Mouse (Mus musculus) lung, postnatal 10 days (tissue): ENCODE measurements around the gene Ptprm.
"Not testable (repeated sequence)": the region's sequence is repeated elsewhere in the genome, so short reads cannot be mapped to it uniquely, and the experiment has no call there.

Experiments used
- DNase-seq: peaks from one replicate; pipeline ENCODE4 v3.0.0; 2021

Gene Ptprm

GRCm38 (mm10) chr17:66847011-66847410 lies 507.2 kb downstream of the Ptprm start:
- not testable (repeated sequence) for DNase-seq

GRCm38 (mm10) chr17:66822347-66822746 lies 531.9 kb downstream of the Ptprm start:
- DNase-seq: no peak

GRCm38 (mm10) chr17:66817380-66817779 lies 536.9 kb downstream of the Ptprm start:
- DNase-seq: no peak

GRCm38 (mm10) chr17:66815921-66816320 lies 538.3 kb downstream of the Ptprm start:
- no peak for DNase-seq

GRCm38 (mm10) chr17:66813786-66814185 lies 540.5 kb downstream of the Ptprm start:
- DNase-seq: no peak

GRCm38 (mm10) chr17:66813346-66813745 lies 540.9 kb downstream of the Ptprm start:
- DNase-seq: no peak

- DNase-seq: no peak
Observed at GRCm38 (mm10) chr17:66809786-66810185, 544.5 kb downstream of the Ptprm start.

DNA sequence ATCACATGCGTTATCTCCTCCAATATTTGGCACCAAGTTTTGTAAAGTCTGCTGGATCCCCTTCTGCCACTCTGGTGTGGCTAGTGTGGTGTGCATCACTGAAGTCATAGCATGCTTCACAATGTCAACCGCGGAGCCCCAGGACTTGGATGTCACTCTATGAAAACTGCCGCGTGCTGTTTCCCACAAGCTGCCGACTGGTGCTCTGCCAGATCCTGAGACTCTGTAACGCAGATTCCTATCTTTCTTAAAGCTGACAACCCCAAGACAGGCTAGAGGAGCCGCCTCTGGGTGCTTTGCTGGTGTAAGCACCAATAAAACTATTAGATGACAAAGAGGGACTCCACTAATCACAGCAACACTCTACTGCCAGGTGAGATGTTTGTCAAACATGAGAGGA lies 546.1 kb downstream of the Ptprm start:
- DNase-seq: no peak

- DNase-seq: no peak
Observed at GRCm38 (mm10) chr17:66801831-66802687, 552.2 kb downstream of the Ptprm start.

GRCm38 (mm10) chr17:66800231-66800630 lies 554.0 kb downstream of the Ptprm start:
- DNase-seq: no peak

GRCm38 (mm10) chr17:66786166-66786565 lies 568.1 kb downstream of the Ptprm start:
- no peak for DNase-seq

DNA sequence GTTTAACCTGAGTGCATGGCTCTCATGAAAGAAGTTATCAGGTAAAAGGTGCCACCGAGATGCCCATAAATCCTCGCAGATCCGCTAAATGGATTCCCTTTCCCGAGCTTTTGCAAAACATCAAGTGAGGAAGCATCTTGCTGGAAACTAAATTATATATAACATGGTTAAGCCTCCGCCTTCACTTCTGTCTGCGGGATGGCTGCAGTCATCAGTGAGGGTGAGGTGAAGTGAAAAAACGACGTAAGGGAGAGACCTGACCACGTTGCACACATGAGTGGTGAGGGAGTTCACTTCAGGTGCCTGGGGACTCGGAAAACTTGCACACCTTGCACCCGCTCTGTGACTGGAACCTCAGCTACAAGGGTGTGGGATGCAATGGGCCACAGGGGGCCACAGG lies 568.7 kb downstream of the Ptprm start:
- no peak for DNase-seq

DNA sequence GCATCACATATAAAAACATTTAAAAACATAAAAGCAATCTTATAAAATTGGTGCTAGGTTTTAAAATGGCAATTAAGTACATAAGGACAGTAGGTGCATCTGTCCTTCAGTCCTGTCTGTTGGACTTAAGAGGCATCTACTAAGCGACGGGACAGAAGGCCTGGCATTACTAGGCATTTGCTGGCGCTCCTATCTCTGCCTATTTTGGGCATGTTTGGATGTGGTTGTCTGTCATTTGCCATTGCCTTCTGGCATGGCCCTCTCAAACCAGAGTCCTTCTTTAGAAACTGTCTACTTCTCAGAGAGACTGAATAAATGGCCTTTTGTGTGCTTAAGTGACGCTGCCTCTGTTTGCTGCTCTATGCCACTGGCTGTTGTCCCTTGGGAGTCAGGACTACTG lies 570.7 kb downstream of the Ptprm start:
- no peak for DNase-seq

GRCm38 (mm10) chr17:66783075-66783492 lies 571.2 kb downstream of the Ptprm start:
- DNase-seq: no peak

DNA sequence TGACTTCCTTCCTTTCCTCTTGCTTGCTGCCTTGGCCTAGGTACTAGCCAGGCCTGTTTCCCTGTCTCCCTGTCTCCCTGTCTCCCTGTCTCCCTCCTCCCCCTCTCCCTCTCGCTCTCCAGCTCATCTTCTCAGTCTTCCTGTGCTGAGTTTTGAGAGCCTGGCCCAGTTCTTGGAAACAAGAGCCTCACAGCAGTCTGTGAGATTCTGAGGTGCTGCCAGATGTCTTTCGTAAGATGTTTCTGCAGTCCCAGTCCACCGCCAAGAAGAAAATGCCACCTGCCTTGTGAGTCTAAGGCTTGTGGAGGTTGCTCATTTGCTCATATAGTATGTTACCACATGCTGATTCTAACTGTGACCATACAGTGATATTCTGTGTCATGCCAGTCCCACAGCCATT lies 572.3 kb downstream of the Ptprm start:
- DNase-seq: no peak

DNA sequence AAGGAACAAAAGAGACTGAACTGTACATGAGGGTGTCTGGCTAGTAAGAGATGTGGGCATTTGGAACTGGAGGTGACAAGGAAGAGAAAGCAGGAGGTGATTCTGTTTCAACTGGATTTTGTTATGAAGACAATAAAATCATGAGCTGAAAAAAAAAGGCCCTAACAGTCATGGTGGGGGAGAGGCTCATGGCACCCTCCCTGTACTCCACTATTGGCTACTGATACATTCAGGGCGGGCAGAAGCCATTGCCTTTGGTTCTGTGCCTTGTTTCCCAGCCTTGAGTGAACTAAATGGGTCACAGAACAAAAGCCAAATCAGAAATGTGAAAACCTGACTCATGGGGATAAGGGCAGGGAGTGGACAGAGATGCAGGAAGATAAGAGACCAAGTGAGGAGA lies 575.2 kb downstream of the Ptprm start:
- no peak for DNase-seq

DNA sequence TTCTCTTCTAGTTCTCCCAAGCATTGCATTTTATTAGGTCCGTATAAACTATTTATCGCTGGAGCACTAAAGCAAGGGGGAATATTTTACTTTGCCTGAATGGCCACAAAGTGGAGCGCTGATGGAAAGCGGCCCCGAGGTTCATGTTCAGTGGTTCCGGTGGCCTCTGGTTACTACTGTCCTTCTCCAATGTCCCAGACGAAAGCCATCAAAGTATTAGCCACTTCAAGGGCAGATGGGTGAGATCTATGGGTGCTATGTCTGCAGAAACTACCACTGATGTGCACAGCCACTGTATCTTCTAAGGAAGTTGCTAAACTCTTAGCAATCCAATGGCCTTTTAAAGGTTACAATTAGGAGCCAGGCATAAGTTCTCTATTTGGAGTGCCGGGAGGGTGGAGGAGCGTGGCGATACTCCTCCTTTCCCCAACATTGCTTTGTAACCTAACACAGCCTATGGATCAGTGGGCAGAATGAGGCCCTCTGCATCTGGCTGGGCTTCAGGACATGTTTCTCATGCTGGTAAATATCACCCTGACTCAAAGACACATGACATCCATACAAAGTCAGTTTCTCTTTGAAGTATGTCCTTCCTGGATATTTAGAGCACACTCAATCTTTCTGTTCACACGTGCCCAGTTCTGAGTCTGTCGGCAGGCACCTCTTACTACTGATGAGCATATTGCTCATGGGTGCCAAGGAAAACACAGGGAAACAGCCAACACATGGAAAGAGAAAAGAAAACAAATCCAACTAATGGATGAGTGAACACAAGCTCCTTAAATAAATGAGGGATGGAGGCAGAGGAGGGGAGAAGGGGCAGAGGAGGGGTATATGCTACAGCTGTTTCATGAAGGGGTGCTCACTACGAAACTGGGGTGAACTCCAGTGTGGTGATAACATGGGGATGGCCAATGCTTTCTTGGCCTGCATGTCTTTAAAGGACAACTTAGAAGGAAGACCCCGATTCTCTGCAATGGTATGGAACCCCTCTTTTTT lies 584.6 kb downstream of the Ptprm start:
- DNase-seq: no peak

DNA sequence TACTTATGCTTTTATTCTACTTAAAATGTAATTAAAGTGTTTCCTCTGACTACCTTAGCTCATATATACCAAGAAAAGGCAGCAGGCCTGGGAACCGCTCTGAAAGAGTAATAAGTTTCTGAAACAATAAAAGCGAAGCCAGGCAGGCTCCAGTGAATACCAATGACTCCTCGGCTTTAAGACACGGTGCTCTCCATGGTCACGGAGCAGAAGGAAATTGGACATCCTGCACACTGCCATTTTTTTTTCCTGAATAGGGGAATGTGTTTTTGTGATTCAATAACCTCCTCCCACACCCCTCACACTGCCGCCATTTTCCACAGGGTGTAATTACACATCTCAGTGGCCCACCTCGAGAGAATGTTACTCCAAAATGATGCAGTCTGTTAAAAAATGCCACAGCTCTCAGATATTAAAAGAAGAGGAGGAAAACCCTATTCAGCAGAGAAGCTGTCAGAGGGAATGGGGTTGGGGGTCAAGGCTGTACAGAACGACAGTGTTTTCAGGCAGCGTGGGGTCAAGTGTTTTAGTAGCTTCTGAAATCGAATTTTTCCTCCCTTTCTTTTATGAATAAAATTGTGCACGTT lies 585.5 kb downstream of the Ptprm start:
- DNase-seq: no peak

DNA sequence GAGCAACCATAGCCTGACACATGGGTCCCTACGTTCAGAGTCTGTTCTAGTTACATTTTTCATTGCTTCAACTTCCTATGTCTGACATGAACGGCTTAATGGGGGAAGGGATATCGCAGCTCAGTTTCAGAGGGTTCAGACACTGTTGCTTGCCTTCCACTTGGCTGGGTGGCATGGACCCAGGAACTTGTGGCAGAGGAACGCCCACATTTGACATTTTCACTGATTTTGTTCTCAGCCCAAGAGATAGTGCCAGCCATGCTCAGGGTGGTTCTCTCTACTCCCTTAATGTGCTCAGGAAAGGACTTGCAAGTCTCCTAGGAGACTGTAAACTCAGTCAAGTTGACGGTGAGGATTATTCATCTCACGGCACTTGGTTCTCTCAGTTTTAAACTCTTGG lies 588.1 kb downstream of the Ptprm start:
- no peak for DNase-seq

DNA sequence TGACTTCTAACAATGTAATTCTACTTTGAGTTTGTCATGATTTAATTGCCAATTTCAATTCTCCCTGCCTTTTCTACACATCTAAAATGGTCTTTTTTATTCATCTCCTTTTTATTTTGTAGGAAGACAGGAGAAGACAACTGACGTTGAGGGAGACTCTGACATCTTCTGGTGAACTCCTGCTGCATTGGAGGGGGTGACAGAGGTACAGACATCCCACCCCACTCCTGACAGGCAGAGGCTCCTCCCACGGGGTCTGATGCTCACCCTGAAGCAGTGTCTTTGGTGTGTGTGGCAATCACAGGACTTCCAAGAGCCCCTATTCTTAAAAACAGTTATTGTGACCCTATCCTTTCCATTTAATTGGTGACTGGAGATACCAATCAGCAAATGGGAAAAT lies 589.8 kb downstream of the Ptprm start:
- DNase-seq: no peak

DNA sequence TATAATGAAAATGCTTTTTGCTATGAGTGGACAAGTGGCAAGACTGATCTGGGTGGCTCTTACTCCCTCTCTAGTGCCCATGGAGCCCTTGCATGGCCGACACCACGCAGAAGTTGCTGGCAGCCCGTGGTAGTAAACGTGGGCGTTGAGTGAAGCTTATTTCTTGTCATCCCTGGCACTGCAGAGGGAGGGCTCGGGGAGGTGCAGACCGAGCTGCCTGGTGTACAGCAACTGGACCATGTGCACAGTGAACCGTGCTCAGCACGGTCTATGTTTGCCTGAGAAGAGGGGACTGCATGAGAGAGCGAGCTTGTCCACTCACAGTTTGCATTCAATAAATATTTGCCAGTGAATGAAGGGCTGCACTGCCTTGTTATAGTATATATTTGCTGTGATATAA lies 591.5 kb downstream of the Ptprm start:
- DNase-seq: no peak

DNA sequence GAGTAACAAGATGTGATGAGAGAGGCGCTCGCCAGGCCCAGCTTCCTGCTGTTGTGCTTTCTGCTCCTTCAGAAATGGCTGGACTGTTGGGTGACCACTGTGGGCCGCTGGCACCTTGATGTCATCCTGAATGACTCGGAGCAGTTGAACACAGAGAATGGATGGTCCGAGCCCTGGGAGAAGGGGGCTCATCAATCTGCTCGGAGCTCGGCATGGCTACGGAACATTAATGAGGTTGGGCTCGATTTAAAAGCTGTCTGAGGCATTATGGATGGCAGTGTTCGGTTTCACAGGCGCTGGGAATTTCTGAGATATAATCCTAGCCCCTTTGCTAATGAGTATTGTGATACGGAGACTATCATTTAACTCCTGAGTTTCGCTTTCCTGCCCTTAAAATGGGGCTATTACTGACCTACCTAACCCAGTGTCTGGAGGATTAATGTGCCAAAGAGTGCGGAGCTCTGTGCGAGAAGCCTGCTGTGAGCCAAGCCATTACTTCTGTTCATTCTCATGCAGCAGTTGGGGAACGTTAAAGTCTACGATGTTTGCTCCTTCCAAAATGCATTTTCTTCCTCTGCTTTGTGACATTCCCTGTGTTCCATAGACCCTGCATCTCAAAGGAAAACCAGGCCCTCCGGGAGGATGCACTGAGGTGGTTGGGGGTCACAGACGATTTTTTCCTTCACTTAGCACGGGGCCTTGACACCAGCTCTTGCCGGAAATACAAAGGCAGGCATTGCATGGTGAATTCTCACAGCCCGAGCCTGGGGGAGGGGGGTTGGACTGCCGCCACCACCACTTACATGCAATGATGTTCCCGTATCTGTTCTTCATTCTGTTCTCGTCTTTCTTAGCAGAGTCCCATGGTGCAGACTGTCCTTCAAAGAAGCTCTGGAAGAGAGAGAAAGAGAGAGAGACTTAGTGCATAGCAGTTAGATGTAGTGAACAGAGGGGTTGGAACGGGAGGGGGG lies 592.6 kb downstream of the Ptprm start:
- DNase-seq: peak; percentile 16
